Mouse (Mus musculus) gastrocnemius, adult 8-10 months (tissue): Measurements from ENCODE around the gene Gm45808. TPM values are rescaled to one million over a fixed set of nuclear protein-coding genes. Genes with fewer than 3 reads are reported as not detected.

ENCODE experiments used
- microRNA-seq: library from miRNA; unstranded; fragments of <30 nt; microRNA quantifications from one replicate; pipeline ENCODE4 v1.2.0, GENCODE M21; 2022
- total RNA-seq, 4 experiments: library from RNA; stranded (reverse); gene quantifications; 2 replicates each; pipeline ENCODE4 v1.2.4; 2022

Gm45808 gene
- total RNA-seq, 4 experiments from 2014 or later: 9.7 to 19.4 (median 11.8) TPM

Small RNA genes within 50 kb of the gene (microRNA-seq; reads per million reads assigned to microRNA genes)
- gene Gm22133: not detected

Other genes with a start within 250 kb of the Gm45808 start
- 1 to 10 TPM in 3 of 4 experiments, under 1 TPM in 1; 0.15 to 2.0 (median 1.2) TPM for gene Cd37, start 247.7 kb downstream of the Gm45808 start, total RNA-seq
- not detected for gene Slc6a16, start 245.7 kb downstream of the Gm45808 start, total RNA-seq
- not detected for gene Slc6a21, start 209.3 kb downstream of the Gm45808 start, total RNA-seq
- 10 to 100 TPM; 30.7 to 35.6 (median 32.0) TPM for gene Trpm4, start 153.0 kb downstream of the Gm45808 start, total RNA-seq
- gene Hrc, start 151.5 kb downstream of the Gm45808 start, total RNA-seq: 100 to 1,000 TPM; 700 to 858 (median 833) TPM
- under 1 TPM in 3 of 4 experiments, not detected in 1; 0.07 to 0.24 (median 0.09) TPM for gene Ppfia3, start 119.8 kb downstream of the Gm45808 start, total RNA-seq
- not detected for gene Lin7b, start 116.2 kb downstream of the Gm45808 start, total RNA-seq
- gene Snrnp70, start 91.1 kb downstream of the Gm45808 start, total RNA-seq: 10 to 100 TPM; 45.4 to 74.5 (median 59.9) TPM
- gene Kcna7, start 81.2 kb downstream of the Gm45808 start, total RNA-seq: 10 to 100 TPM; 78.8 to 94.6 (median 88.3) TPM
- gene Ntf5, start 73.1 kb downstream of the Gm45808 start, total RNA-seq: 1 to 10 TPM; 3.7 to 4.9 (median 4.3) TPM
- under 1 TPM in 2 of 4 experiments, not detected in 2; 0.46 to 0.61 TPM for gene Lhb, start 66.0 kb downstream of the Gm45808 start, total RNA-seq
- 100 to 1,000 TPM; 265 to 308 (median 299) TPM for gene Gys1, start 52.0 kb downstream of the Gm45808 start, total RNA-seq
- 10 to 100 TPM; 22.4 to 28.6 (median 24.0) TPM for gene Ruvbl2, start 48.7 kb downstream of the Gm45808 start, total RNA-seq
- 100 to 1,000 TPM in 3 of 4 experiments, 10 to 100 TPM in 1; 83.2 to 132 (median 121) TPM for gene Ftl1, start 26.9 kb downstream of the Gm45808 start, total RNA-seq
- gene Bax, start 19.9 kb downstream of the Gm45808 start, total RNA-seq: 10 to 100 TPM; 14.5 to 17.8 (median 15.3) TPM
- gene Tulp2, start 4.9 kb downstream of the Gm45808 start, total RNA-seq: not detected
- 10 to 100 TPM; 22.2 to 29.9 (median 27.6) TPM for gene Dhdh, start 2.0 kb upstream of the Gm45808 start, total RNA-seq
- 10 to 100 TPM; 51.1 to 66.1 (median 56.8) TPM for gene Nucb1, start 23.6 kb upstream of the Gm45808 start, total RNA-seq
- 10 to 100 TPM; 19.6 to 34.3 (median 29.4) TPM for gene Ppp1r15a, start 39.5 kb upstream of the Gm45808 start, total RNA-seq
- 1 to 10 TPM; 1.4 to 5.4 (median 4.6) TPM for gene Plekha4, start 39.5 kb upstream of the Gm45808 start, total RNA-seq
- 1 to 10 TPM in 1 of 4 experiments, under 1 TPM in 2, not detected in 1; 0.52 to 2.8 (median 0.56) TPM for gene Hsd17b14, start 68.1 kb upstream of the Gm45808 start, total RNA-seq
- 100 to 1,000 TPM in 1 of 4 experiments, 10 to 100 TPM in 3; 82.2 to 107 (median 91.8) TPM for gene Bcat2, start 83.3 kb upstream of the Gm45808 start, total RNA-seq
- gene Fgf21, start 128.7 kb upstream of the Gm45808 start, total RNA-seq: not detected
- not detected for gene Fut1, start 130.5 kb upstream of the Gm45808 start, total RNA-seq
- not detected for gene Izumo1, start 135.0 kb upstream of the Gm45808 start, total RNA-seq
- gene Rasip1, start 140.7 kb upstream of the Gm45808 start, total RNA-seq: 1 to 10 TPM; 5.1 to 7.0 (median 5.3) TPM
- 10 to 100 TPM; 18.5 to 36.8 (median 28.8) TPM for gene Mamstr, start 153.2 kb upstream of the Gm45808 start, total RNA-seq
- gene Fut2, start 179.6 kb upstream of the Gm45808 start, total RNA-seq: under 1 TPM; 0.12 to 0.29 (median 0.20) TPM
- under 1 TPM; 0.18 to 0.48 (median 0.27) TPM for gene Ntn5, start 197.2 kb upstream of the Gm45808 start, total RNA-seq
- under 1 TPM in 3 of 4 experiments, not detected in 1; 0.12 to 0.18 (median 0.16) TPM for gene Sec1, start 207.6 kb upstream of the Gm45808 start, total RNA-seq
- gene Car11, start 213.0 kb upstream of the Gm45808 start, total RNA-seq: 10 to 100 TPM; 14.3 to 18.2 (median 16.1) TPM
- gene Dbp, start 218.3 kb upstream of the Gm45808 start, total RNA-seq: 100 to 1,000 TPM in 3 of 4 experiments, 10 to 100 TPM in 1; 69.5 to 173 (median 143) TPM
- 100 to 1,000 TPM; 479 to 609 (median 594) TPM for gene Rpl18, start 228.6 kb upstream of the Gm45808 start, total RNA-seq
- 10 to 100 TPM; 10.6 to 15.0 (median 13.0) TPM for gene Sphk2, start 231.2 kb upstream of the Gm45808 start, total RNA-seq
- under 1 TPM in 2 of 4 experiments, not detected in 2; 0.10 to 0.38 TPM for gene Fam83e, start 234.4 kb upstream of the Gm45808 start, total RNA-seq
- gene Spaca4, start 239.0 kb upstream of the Gm45808 start, total RNA-seq: not detected